Mouse (Mus musculus) adrenal gland, adult (tissue): Measurements from ENCODE around the gene Hectd3.

Source experiments
- DNase-seq, 2 experiments: peaks; one replicate each; pipeline ENCODE4 v3.0.0; 2022 to 2023; ENCODE audit warnings: low spot score in 1 of 2; ENCODE audit not compliant: inconsistent age in 2 of 2

Hectd3 gene

GRCm38 (mm10) chr4:117014901-117015415 is 19.8 kb downstream of the Hectd3 start:
- DNase-seq = no peak

DNA sequence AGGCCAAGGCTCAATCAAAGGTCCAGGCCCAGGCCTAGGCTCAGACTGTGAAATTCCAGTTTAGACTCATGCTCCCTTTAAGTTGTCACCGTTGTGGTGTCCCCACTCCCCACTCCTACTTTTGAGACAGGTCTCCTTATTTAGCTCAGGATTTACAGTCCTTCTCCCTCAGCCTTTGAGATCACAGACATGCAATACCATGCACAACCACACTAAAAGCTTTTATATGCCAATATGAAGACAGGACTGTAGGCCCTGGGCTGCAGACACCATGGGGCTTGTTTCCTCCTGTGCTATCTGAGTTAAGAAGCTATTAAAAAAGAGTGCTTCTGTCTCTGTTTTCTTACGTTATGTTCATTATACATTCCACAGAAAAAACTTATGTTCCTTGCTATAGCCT is 22.6 kb downstream of the Hectd3 start:
- DNase-seq = no peak

DNA sequence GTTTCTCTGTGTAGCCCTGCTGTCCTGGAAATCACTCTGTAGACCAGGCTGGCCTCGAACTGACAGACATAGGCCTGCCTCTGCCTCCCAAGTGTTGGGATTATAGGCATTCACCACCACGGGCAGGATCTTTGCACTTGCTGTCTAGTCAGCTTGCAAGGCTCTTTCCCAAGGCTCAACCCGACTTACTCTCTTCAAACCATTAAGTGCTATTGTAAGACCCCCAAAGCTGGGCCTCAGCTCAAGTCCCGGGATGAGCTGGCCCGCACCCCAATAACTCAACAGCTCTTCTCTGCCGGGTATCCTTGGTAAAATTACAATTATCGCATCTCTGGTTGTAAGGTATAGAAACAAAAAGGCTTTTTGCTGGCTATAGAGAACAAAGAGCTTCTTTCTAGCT is 23.2 kb downstream of the Hectd3 start:
- no peak for DNase-seq

GRCm38 (mm10) chr4:117019206-117020134 is 24.4 kb downstream of the Hectd3 start, which contains the start of gene Eif2b3:
Gene Eif2b3 (plus strand): TSS chr4:117019402.
- peak; percentile 92 to 97 for DNase-seq

GRCm38 (mm10) chr4:117023469-117023868 is 28.4 kb downstream of the Hectd3 start:
- no peak for DNase-seq

- no peak for DNase-seq
These were observed 36.0 kb downstream of the Hectd3 start for GRCm38 (mm10) chr4:117031105-117031504.

- peak; percentile 42 to 76 for DNase-seq
These were observed 45.0 kb downstream of the Hectd3 start for GRCm38 (mm10) chr4:117039925-117040687.

DNA sequence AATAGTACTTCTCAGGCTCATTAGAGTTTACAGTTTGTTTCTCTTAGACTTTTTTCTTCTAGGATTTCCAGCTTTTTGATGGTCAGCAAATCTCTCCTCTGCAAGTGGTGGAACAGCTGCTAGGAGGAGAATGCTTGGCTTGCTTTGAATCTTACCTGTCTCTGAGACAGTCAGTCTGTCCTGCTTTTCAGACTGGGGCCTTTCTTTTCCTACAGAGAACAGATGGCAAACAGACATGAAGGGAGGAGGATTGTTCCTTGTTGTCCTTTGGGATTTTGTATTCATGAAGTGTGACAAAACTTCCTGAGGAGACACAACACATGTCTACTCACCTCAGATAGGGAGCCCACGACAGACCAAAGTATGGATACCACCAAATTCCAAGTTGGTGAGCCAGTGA is 45.7 kb downstream of the Hectd3 start:
- DNase-seq = no peak

DNA sequence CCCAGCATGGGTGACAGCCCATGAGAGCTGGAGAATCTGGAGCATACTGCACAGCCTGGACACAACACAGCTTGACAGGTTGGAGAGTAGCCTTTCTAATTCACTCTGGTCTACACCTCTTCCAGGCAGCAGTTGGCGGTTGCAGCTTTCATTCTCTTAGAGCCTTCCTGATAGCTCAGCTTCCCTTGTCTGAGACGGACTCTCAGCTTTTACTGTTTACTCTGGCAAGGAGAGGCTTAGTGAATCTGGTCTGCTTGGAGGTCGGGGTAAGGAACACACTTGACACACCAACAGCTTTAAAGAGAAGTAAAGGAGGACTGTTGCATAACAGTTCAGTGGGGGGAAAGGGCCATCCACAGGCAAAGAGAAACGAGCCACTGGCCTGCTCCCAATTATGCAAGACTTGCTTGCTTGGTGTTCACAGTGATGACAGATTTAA is 46.2 kb downstream of the Hectd3 start:
- DNase-seq = peak; percentile 71 to 91

GRCm38 (mm10) chr4:117048836-117049235 is 53.7 kb downstream of the Hectd3 start:
- peak; percentile 41 to 81 for DNase-seq

GRCm38 (mm10) chr4:117049485-117049884 is 54.4 kb downstream of the Hectd3 start:
- DNase-seq = peak in 1 of 2 experiments; percentile 53

- DNase-seq = peak in 1 of 2 experiments; percentile 54
These were observed 57.5 kb downstream of the Hectd3 start for GRCm38 (mm10) chr4:117052626-117053025.

DNA sequence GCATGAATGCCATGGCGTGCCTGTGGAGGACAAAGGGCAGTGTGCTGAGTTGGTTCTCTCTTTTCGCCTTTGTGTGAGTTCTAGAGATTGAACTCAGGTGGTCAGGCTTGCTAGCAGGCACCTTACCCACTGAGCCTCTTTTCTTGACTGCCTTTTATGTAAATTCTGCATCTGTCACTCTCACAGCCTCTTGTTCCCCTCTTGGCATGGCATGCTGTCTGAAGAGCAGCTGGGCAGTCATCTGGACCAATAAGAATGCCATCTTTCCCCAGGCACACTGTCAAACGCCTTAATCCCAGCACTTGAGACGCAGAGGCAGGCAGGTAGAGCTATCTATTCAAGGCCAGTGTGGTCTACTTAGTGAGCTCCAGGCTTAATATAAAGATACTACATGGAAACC is 58.8 kb downstream of the Hectd3 start:
- no peak for DNase-seq
